In the genomic region with DNA sequence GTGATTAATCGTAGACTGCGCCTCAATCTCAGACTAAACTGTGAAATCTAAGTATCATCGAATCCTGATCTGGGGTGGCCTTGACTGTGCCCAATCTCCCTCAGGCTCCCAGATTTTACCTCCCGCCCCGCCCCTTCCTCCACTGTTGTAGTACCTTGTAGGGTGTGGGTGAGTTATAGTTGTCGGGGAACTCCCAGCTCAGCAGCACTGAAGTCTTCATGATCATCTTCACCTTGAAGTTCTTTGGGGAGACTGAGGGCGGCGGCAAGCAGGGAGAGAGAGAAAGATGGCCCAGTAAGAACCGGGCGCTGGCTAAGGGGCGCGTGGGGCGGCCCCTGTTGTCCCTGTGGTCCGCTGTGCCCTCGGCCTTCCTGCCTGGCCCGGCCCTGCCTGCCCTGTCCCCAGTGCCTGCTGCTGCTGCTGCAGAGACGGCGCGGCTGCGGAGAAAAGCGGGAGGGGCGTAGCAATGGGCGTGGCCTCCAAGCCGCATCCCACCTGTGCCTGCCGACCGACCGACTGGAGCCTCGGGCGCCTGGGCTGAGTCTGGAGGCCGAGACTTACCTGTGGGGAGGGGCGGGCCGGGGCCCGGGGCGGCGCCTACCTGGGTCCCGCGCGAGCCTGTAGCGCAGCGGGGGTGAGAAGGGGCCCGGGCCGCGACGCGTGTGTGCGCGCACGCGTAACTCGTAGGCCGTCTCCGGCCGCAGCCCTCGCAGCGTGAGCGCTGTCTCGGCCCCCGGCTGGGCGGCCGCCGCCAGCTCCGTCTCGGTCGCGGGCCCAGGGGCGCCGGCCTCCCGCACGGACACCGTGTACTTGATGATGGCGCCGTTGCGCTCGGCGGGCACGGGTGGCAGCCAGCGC, we compare ENCODE assay signal across 8 mouse cellular contexts. TPM values are rescaled to one million over a fixed set of nuclear protein-coding genes. Genes with fewer than 3 reads are reported as not detected.
DNase-seq lines count a peak whose midpoint lies in the region; ATAC-seq and TF ChIP-seq lines count a peak whose summit lies in the region.

No protein-coding gene starts in this region.

- no peak for TF ChIP-seq CTCF in G1E (IDR thresholded peaks at IDR 0.05; ENCODE audit: low read depth, low read length)
- no peak for TF ChIP-seq CTCF in lung, embryonic 14.5 days (IDR thresholded peaks at IDR 0.05; ENCODE audit: low read depth)

- peak overlapping the region; percentile 59 for H3K9ac ChIP-seq in forebrain, embryonic 14.5 days (ENCODE audit: low read length)
- peak overlapping the region; percentile 57 for H3K9ac ChIP-seq in lung, embryonic 14.5 days

- no peaks in the 10 kb centered on the region; the same call in 1 of the 2 replicates for H3K27me3 ChIP-seq in G1E (ENCODE audit: insufficient read depth, low read length)
- no peaks in the 10 kb centered on the region for H3K27me3 ChIP-seq in forebrain, embryonic 14.5 days (replicated peaks; ENCODE audit: control insufficient read depth, insufficient read depth, low read length)
- no peaks in the 10 kb centered on the region for H3K27me3 ChIP-seq in lung, embryonic 14.5 days (ENCODE audit: insufficient read depth, low read length)

- 13% methylated on average over 69 of the region's 77 CpGs for WGBS in forebrain, embryonic 14.5 days
- WGBS in lung, embryonic 14.5 days: 27% methylated on average over 77 of the region's 77 CpGs

- H3K4me1 ChIP-seq in G1E (ENCODE audit: insufficient read depth, low read depth, low read length): no peaks in the 10 kb centered on the region; the same call in 1 of the 2 replicates
- H3K4me1 ChIP-seq in forebrain, embryonic 14.5 days (ENCODE audit: control insufficient read depth, insufficient read depth, low read length): peaks cover 7% of the 10 kb centered on the region
- peaks cover 6% of the 10 kb centered on the region for H3K4me1 ChIP-seq in lung, embryonic 14.5 days (ENCODE audit: insufficient read depth)

- H3K36me3 ChIP-seq in G1E (replicated peaks): peaks cover 91% of the 10 kb centered on the region
- H3K36me3 ChIP-seq in forebrain, embryonic 14.5 days (ENCODE audit: control insufficient read depth, insufficient read depth, low read length): peaks cover 98% of the 10 kb centered on the region
- H3K36me3 ChIP-seq in lung, embryonic 14.5 days (ENCODE audit: insufficient read depth): peaks cover 90% of the 10 kb centered on the region

- no peak for DNase-seq in G1E (ENCODE audit: low spot score)
- peak; percentile 55 for DNase-seq in brain, adult 2 months (ENCODE audit: low read depth, low spot score)
- DNase-seq in forebrain, embryonic 14.5 days (ENCODE audit: low spot score): peak; percentile 38
- peak; percentile 62 for DNase-seq in kidney, adult 11 months
- peak; percentile 81 for DNase-seq in lung, embryonic 14.5 days
- peak; percentile 49 for DNase-seq in ovary, postnatal 14 days (ENCODE audit: low spot score)
- DNase-seq in frontal cortex, postnatal 14 days (ENCODE audit: low spot score in 2 of 2): no peak

- H3K9me3 ChIP-seq in G1E (replicated peaks): peaks cover 11% of the 10 kb centered on the region
- no peaks in the 10 kb centered on the region for H3K9me3 ChIP-seq in forebrain, embryonic 14.5 days (replicated peaks; ENCODE audit: control insufficient read depth, low read length)
- no peaks in the 10 kb centered on the region for H3K9me3 ChIP-seq in lung, embryonic 14.5 days (ENCODE audit: low read depth, low read length)

- peak overlapping the region; percentile 21; the same call in 1 of the 2 replicates for H3K4me3 ChIP-seq in G1E (ENCODE audit: low read depth, low read length)
- peak overlapping the region; percentile 20 for H3K4me3 ChIP-seq in forebrain, embryonic 14.5 days (ENCODE audit: low read depth, low read length)
- H3K4me3 ChIP-seq in lung, embryonic 14.5 days (ENCODE audit: low read depth, low read length): peak overlapping the region; percentile 42

- peak overlapping the region; percentile 49 for H3K4me2 ChIP-seq in forebrain, embryonic 14.5 days (ENCODE audit: low read length)
- peak overlapping the region; percentile 73 for H3K4me2 ChIP-seq in lung, embryonic 14.5 days

- ATAC-seq in G1E (ENCODE audit: extremely low read depth, insufficient number of reproducible peaks, low FRiP score, poor library complexity, severe bottlenecking): no peak
- peak; percentile 62 for ATAC-seq in forebrain, embryonic 14.5 days
- ATAC-seq in lung, embryonic 14.5 days (ENCODE audit: insufficient read depth): peak; percentile 81
- no peak for ATAC-seq in frontal cortex, adult (ENCODE audit: low TSS enrichment)

- peak overlapping the region; percentile 70 for H3K27ac ChIP-seq in forebrain, embryonic 14.5 days (ENCODE audit: low read depth, low read length)
- peak overlapping the region; percentile 75 for H3K27ac ChIP-seq in lung, embryonic 14.5 days (ENCODE audit: low read depth)

RNA-seq across cellular contexts. Expression of a gene that starts 51.3 kb away (rescaled TPM):
- total RNA-seq in G1E (2014; fragmentation: Nextera tagmentation) (70.5 and 77.2 TPM in 2 replicates), G1E (2017) (16.4 and 16.7 TPM in 2 replicates)
- polyA plus RNA-seq in G1E (2012): 83.6 and 90.8 TPM in 2 replicates
- polyA plus RNA-seq in forebrain, embryonic 14.5 days (2014; fragmentation: Nextera tagmentation; extraction: Ambion mirVana): 248 and 319 TPM in 2 replicates
- polyA plus RNA-seq in lung, embryonic 14.5 days (2014; fragmentation: Nextera tagmentation; extraction: Ambion mirVana): 96.8 and 112 TPM in 2 replicates

Comparison
In these comparisons a context has a peak if more than half of its experiments do, and no peak if none do; other contexts are left out.
1. ATAC-seq: peak in forebrain, embryonic 14.5 days (single experiment) and lung, embryonic 14.5 days (single experiment); none in G1E (single experiment) and frontal cortex, adult (single experiment).
2. DNase-seq: peak in brain, adult 2 months (single experiment), forebrain, embryonic 14.5 days (single experiment), kidney, adult 11 months (single experiment), lung, embryonic 14.5 days (single experiment) and ovary, postnatal 14 days (single experiment); none in G1E (single experiment) and frontal cortex, postnatal 14 days (0 of 2).
3. Peak in every context shown above with its lines, with median percentiles within 50 percentile points of each other: H3K4me3 ChIP-seq.